Mouse (Mus musculus) gastrocnemius, postnatal 10 days (tissue): ENCODE measurements around the gene Ythdf2. TPM values are rescaled to one million over a fixed set of nuclear protein-coding genes. Genes with fewer than 3 reads are reported as not detected.

ENCODE experiments used
- DNase-seq: peaks from one replicate; pipeline ENCODE4 v3.0.0; 2021; ENCODE audit warnings: mixed read lengths
- total RNA-seq, 2 experiments: library from RNA; stranded (reverse); gene quantifications; 2 replicates each; pipeline ENCODE4 v1.2.3; 2021

The Ythdf2 gene
- total RNA-seq, 2 experiments from 2014 or later = 31.9 to 36.0 TPM

- DNase-seq = no peak
Observed at GRCm38 (mm10) chr4:132210325-132210724, 1.8 kb downstream of the Ythdf2 start.

- no peak for DNase-seq
Observed at GRCm38 (mm10) chr4:132209299-132209698, 2.8 kb downstream of the Ythdf2 start.

- DNase-seq = no peak
Observed at GRCm38 (mm10) chr4:132207280-132207679, 4.8 kb downstream of the Ythdf2 start.

- DNase-seq = no peak
Observed at GRCm38 (mm10) chr4:132198771-132199170, 13.3 kb downstream of the Ythdf2 start.

- no peak for DNase-seq
Observed at GRCm38 (mm10) chr4:132198285-132198712, 13.8 kb downstream of the Ythdf2 start.

GRCm38 (mm10) chr4:132194975-132195374 lies 17.1 kb downstream of the Ythdf2 start:
- no peak for DNase-seq

GRCm38 (mm10) chr4:132194373-132194772 lies 17.7 kb downstream of the Ythdf2 start:
- DNase-seq = no peak

GRCm38 (mm10) chr4:132187826-132188401 lies 24.2 kb downstream of the Ythdf2 start:
- no peak for DNase-seq

GRCm38 (mm10) chr4:132183162-132183561 lies 28.9 kb downstream of the Ythdf2 start:
- no peak for DNase-seq

GRCm38 (mm10) chr4:132181721-132182658 lies 30.1 kb downstream of the Ythdf2 start:
- DNase-seq = no peak

GRCm38 (mm10) chr4:132180710-132181109 lies 31.4 kb downstream of the Ythdf2 start:
- peak; percentile 52 for DNase-seq

GRCm38 (mm10) chr4:132178630-132179059 lies 33.5 kb downstream of the Ythdf2 start:
- DNase-seq = peak; percentile 61

- DNase-seq = no peak
Observed at GRCm38 (mm10) chr4:132176474-132176873, 35.6 kb downstream of the Ythdf2 start.

- no peak for DNase-seq
Observed at GRCm38 (mm10) chr4:132170891-132171290, 41.2 kb downstream of the Ythdf2 start.

- no peak for DNase-seq
Observed at GRCm38 (mm10) chr4:132169761-132170160, 42.3 kb downstream of the Ythdf2 start.

- DNase-seq = no peak
Observed at GRCm38 (mm10) chr4:132169271-132169670, 42.8 kb downstream of the Ythdf2 start.

GRCm38 (mm10) chr4:132167436-132167835 lies 44.7 kb downstream of the Ythdf2 start:
- no peak for DNase-seq

GRCm38 (mm10) chr4:132166350-132167290 lies 45.5 kb downstream of the Ythdf2 start:
- DNase-seq = no peak

- DNase-seq = no peak
Observed at GRCm38 (mm10) chr4:132165691-132166090, 46.4 kb downstream of the Ythdf2 start.

GRCm38 (mm10) chr4:132156941-132157622 lies 55.0 kb downstream of the Ythdf2 start:
- DNase-seq = no peak

GRCm38 (mm10) chr4:132154877-132155670 lies 57.0 kb downstream of the Ythdf2 start:
- no peak for DNase-seq
